Mouse (Mus musculus) Patski (cell line): ENCODE results near the gene Shank1. TPM values are rescaled to one million over a fixed set of nuclear protein-coding genes. Genes with fewer than 3 reads are reported as not detected.

ENCODE experiments used
- ATAC-seq: fragments of 100-300 bp; one replicate; pipeline ENCODE4 v1.8.0; 2021
- CTCF ChIA-PET: fragments of 350-600 bp; sonication (Branson Sonifier 250); formaldehyde crosslinking; loops from one replicate; lab custom pipeline; 2022; ENCODE audit warnings: inconsistent platforms; lab: Charles Lee
- POLR2A ChIA-PET: fragments of 350-600 bp; sonication (Branson Sonifier 250); formaldehyde crosslinking; loops from one replicate; lab custom pipeline; 2022; ENCODE audit warnings: antibody characterized with exemption, inconsistent platforms; lab: Charles Lee
- DNase-seq: peaks from one replicate; pipeline ENCODE4 v3.0.0-alpha.2; 2011; ENCODE audit warnings: low read depth, low spot score
- H3K27me3 ChIP-seq: fragments of 371-371 bp; one replicate; pipeline ENCODE4 v1.5.1; 2021
- CTCF ChIP-seq: fragments of 100-300 bp; IDR thresholded peaks from one replicate; pipeline ENCODE4 v1.5.1; 2021
- in situ Hi-C: fragments of 300-500 bp; cut with MboI; formaldehyde crosslinking; loops from 3 replicates; pipeline ENCODE4 v1.11.1; 2018; ENCODE audit warnings: low pct_unique_long_range_greater_than_20kb, mixed read lengths
- polyA plus RNA-seq: library from polyadenylated mRNA; unstranded; gene quantifications from one replicate; pipeline ENCODE4 v1.2.3, GENCODE M21; 2021

The Shank1 gene
- polyA plus RNA-seq, 1 experiment from 2014 or later, result 1.9 TPM

DNA sequence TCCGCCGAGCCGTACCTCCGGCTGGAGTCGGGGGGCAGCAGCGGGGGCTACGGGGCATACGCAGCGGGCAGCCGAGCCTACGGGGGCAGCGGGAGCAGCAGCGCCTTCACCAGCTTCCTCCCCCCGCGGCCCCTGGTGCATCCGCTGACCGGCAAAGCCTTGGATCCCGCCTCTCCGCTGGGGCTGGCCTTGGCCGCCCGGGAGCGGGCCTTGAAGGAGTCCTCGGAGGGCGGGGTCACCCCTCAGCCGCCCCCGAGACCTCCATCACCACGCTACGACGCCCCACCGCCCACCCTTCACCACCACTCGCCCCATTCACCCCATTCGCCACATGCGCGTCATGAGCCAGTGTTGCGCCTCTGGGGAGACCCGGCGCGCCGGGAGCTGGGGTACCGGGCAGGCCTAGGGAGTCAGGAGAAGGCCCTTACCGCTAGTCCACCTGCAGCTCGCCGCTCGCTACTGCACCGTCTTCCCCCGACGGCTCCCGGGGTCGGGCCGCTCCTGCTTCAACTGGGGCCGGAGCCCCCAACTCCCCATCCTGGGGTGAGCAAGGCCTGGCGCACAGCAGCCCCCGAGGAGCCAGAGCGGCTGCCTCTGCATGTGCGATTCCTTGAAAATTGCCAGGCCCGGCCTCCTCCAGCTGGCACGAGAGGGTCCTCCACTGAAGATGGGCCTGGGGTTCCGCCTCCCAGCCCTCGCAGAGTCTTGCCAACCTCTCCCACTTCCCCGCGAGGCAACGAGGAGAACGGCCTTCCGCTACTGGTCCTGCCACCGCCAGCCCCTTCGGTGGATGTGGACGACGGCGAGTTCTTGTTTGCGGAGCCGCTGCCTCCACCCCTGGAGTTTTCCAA, 42.9 kb downstream of the Shank1 start:
- ATAC-seq, result no peak
- DNase-seq, result no peak
- H3K27me3 ChIP-seq, result peaks cover 83% of the 10 kb centered on the region
- ChIA-PET CTCF (interaction anchor here (1.0 kb wide), 1 partner anchor 35 kb away, joined by 3 read pairs; no protein-coding TSS in a partner anchor), POLR2A (interaction anchor here (0.6 kb wide), 1 partner anchor 11 kb away, joined by 4 read pairs; no protein-coding TSS in a partner anchor)
- no peak for TF ChIP-seq CTCF
- in situ Hi-C loops, result loop anchor here (5.0 to 10.0 kb wide), 2 partner anchors 48 to 91 kb away; partner anchors contain the start of genes Clec11a and Gm15517

DNA sequence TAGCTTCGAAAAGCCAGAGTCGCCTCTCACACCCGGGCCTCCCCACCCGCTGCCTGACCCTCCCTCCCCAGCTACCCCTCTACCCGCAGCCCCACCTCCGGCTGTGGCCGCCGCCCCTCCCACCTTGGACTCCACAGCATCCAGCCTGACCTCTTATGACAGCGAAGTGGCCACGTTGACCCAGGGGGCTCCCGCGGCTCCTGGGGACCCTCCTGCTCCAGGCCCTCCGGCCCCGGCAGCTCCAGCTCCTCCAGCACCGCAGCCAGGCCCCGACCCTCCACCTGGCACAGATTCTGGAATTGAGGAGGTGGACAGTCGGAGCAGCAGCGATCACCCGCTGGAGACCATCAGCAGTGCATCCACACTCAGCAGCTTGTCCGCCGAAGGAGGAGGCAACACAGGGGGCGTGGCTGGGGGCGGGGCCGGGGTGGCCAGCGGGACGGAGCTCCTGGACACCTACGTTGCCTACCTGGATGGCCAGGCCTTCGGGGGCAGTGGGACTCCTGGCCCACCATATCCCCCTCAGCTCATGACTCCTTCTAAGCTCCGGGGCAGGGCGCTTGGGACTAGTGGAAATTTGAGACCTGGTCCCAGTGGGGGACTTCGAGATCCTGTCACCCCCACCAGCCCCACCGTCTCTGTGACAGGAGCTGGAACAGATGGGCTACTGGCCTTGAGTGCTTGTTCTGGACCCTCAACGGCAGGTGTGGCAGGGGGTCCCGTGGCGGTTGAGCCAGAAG, 43.7 kb downstream of the Shank1 start:
- in situ Hi-C loops, result loop anchor here (5.0 to 10.0 kb wide), 2 partner anchors 49 to 91 kb away; partner anchors contain the start of genes Clec11a and Gm15517
- no peak for ATAC-seq
- CTCF ChIA-PET, result interaction anchor here (1.0 kb wide), 1 partner anchor 36 kb away, joined by 3 read pairs; no protein-coding TSS in a partner anchor
- H3K27me3 ChIP-seq, result peaks cover 76% of the 10 kb centered on the region
- no peak for DNase-seq
- no peak for TF ChIP-seq CTCF
- POLR2A ChIA-PET, result interaction anchor here (0.6 kb wide), 1 partner anchor 11 kb away, joined by 4 read pairs; no protein-coding TSS in a partner anchor

DNA sequence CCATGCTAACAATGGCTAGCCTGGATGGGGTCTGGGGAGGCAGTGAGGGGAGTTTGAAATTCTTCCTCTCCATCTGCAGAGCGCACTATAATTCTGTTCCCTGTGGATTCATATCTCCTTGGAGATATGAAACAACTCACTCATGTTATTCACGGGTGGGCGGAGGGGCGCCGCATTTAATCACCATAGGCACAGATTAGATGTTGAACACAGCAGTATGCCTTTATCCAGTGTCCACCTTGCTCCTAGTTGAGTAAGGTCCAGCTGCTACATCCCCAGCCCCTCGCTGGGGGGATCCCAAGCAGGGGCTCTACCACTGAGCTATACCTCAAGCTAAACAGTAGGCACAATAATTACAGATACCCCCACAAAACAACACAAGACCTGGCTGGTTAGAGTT, 45.4 kb downstream of the Shank1 start:
- ChIA-PET POLR2A (no interaction called here), CTCF (interaction anchor here (1.4 to 1.7 kb wide), 2 partner anchors 32 to 93 kb away, joined by 3 to 5 read pairs; no protein-coding TSS in a partner anchor)
- ATAC-seq (no peak), DNase-seq (no peak)
- peaks cover 75% of the 10 kb centered on the region for H3K27me3 ChIP-seq
- in situ Hi-C loops, result loop anchor here (10.0 kb wide), 1 partner anchor 51 kb away; the partner anchor contains the start of gene Clec11a
- no peak for TF ChIP-seq CTCF

DNA sequence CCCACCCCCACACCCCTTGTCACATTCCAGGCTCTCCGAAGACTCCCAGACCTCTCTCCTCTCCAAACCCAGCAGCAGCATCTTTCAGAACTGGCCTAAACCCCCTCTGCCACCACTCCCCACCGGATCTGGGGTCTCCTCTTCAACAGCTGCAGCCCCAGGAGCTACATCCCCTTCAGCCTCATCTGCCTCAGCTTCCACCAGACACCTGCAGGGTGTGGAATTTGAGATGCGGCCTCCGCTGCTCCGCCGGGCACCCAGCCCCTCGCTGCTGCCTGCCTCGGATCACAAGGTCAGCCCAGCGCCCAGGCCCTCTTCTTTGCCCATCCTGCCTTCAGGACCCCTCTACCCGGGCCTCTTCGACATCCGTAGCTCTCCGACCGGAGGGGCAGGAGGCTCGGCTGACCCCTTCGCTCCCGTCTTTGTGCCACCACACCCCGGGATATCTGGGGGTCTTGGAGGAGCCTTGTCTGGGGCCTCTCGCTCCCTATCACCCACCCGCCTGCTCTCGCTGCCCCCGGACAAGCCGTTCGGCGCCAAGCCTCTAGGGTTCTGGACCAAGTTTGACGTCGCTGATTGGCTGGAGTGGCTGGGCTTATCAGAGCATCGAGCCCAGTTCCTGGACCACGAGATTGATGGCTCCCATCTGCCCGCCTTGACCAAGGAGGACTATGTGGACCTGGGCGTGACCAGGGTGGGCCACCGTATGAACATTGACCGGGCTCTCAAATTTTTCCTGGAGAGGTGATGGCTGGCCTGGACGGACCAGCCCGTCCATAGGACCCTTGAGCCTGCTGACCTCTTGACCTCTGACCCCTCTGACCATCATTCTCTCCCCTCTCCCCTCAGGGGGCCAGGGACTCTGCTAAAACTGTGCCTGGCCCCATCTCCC, 46.8 kb downstream of the Shank1 start:
- in situ Hi-C loops, result loop anchor here (10.0 kb wide), 1 partner anchor 52 kb away; the partner anchor contains the start of gene Clec11a
- CTCF ChIA-PET, result no interaction called here
- DNase-seq, result no peak

DNA sequence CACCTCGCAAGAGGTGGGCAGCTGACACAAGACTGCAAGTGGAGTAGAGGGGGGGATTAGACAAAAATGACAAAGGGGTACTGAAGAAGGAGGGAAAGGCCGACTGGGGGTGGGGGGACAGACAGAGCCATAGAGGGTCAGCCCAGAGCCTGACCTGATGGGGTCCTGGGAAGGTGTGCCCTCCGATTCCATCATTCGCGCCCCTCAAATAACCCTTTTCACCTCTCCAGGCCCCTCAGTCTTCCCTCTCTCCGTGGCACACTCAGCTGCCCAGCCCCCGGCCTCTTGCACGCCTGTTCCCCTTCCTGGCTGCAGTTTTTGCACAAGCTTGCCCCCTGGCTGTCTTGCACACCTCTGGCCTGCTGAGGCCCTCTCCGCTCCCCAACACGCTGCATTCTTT, 47.5 kb downstream of the Shank1 start:
- DNase-seq (no peak), ATAC-seq (no peak)
- in situ Hi-C loops, result loop anchor here (10.0 kb wide), 1 partner anchor 53 kb away; the partner anchor contains the start of gene Clec11a
- CTCF ChIA-PET, result no interaction called here
- POLR2A ChIA-PET, result interaction anchor here (0.6 kb wide), 1 partner anchor 15 kb away, joined by 3 read pairs; no protein-coding TSS in a partner anchor
- TF ChIP-seq CTCF, result no peak
- peaks cover 55% of the 10 kb centered on the region for H3K27me3 ChIP-seq

More for the DNA sequence above, 46.8 kb downstream of the Shank1 start:
- no peak for TF ChIP-seq CTCF
- peaks cover 62% of the 10 kb centered on the region for H3K27me3 ChIP-seq
- POLR2A ChIA-PET, result interaction anchor here (0.6 kb wide), 1 partner anchor 14 kb away, joined by 3 read pairs; no protein-coding TSS in a partner anchor
- ATAC-seq, result no peak

DNA sequence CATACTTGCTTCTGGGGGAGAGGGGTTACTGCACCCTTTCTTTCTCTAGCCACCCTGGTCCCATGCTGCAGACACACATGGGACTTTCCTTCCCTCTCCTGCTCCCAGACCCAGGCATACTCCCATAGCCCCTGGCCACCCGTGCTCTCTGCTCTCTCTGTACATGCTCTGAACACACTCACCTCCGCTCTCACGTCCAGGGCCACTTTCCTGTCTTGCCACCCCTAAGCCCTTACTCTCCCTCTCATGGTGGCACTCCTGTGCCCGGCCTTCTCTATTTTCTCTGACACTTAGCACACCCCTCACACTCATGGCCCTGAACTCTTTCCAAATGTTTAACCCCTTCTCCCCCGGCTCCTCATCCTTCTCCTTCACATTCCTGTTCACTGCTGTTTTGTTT, 48.0 kb downstream of the Shank1 start:
- DNase-seq (no peak), ATAC-seq (no peak)
- ChIA-PET POLR2A (no interaction called here), CTCF (no interaction called here)
- TF ChIP-seq CTCF, result no peak
- peaks cover 51% of the 10 kb centered on the region for H3K27me3 ChIP-seq
- in situ Hi-C loops, result loop anchor here (10.0 kb wide), 1 partner anchor 53 kb away; the partner anchor contains the start of gene Clec11a

DNA sequence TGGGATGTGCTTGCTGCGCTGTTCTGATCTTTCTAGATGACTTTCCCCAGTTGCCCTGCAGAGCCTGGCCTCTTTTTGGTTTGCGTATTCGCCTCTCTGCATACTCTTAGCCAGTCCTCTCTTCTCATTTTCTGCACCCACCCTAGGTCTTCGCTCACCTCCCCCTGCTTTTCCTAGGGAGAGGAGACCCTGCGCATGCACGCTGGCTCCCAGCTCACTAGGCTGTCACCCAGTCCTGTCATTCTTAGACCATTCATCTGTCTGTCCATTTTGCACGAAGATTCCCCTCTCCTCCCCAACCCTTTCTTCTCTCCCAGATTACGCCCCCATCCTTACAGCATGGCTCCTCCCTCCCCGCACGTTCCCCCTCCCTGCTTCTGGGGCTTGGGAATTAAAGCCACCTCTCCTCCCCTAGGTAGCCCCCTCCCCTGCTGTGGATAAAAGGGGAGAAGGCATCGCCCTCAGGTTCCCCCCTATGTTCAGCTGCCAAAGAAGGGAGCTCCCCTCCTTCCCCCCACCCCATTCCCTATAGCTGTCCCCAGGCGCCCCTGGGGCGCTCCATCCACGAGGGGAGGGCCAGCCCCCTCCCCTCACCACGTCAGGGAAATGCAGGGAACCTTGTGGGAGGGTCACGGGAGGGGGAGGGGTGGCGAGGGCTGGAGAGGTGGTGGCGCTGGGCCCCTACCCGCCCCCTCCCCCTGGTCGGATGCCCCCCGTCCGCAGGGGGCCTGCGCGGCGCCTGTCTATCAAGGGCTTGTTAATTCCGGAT, 49.0 kb downstream of the Shank1 start:
- no peak for DNase-seq
- peaks cover 40% of the 10 kb centered on the region for H3K27me3 ChIP-seq
- in situ Hi-C loops, result loop anchor here (10.0 kb wide), 1 partner anchor 54 kb away; the partner anchor contains the start of gene Clec11a
- TF ChIP-seq CTCF, result no peak
- CTCF ChIA-PET, result no interaction called here
- POLR2A ChIA-PET, result interaction anchor here (1.2 kb wide), 1 partner anchor 24 kb away, joined by 4 read pairs; no protein-coding TSS in a partner anchor
- no peak for ATAC-seq

DNA sequence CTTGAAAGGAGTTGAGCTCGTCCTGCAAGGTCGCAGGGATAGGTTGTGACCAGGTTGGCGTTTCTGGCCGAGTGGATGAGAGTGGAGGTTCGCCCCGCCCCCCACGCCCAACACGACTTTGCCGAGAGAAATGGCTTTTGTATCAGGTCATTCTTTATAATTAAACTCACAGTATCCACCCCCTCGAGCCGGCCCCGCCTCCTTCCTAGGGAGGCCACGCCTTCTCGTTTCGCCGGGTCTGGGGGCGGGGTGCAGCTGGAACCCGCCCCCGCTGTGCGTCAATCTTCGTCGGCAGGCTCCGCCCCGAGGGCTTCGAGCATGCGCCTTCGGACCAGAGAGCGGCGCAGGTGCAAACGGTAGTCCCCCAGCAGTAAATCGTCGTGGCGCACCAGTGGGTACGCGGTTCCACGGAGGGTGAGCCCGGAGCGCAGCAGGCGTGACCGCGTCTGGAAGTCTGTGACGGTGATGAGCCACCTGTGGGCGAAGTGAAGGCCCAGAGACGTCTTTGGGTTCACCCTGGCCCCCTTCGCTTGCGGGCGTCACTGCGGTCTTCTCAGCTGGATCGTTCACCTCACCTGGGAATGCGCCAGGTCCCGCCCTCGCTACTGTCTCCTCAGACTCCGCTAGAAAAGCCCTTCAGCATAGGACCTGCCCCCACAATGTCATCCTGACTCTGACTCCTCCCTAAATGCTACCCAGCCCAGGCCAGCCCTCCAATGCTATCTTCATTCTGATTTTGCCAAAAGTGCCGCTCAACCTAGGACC, 50.0 kb downstream of the Shank1 start:
- DNase-seq (peak; percentile 42), ATAC-seq (peak; percentile 68)
- ChIA-PET POLR2A (interaction anchor here (0.6 to 1.2 kb wide), 2 partner anchors 23 to 88 kb away, joined by 4 read pairs; no protein-coding TSS in a partner anchor), CTCF (no interaction called here)
- in situ Hi-C loops, result loop anchor here (10.0 kb wide), 1 partner anchor 55 kb away; the partner anchor contains the start of gene Clec11a
- no peak for TF ChIP-seq CTCF
- H3K27me3 ChIP-seq, result peaks cover 30% of the 10 kb centered on the region
